Mouse (Mus musculus): Measurements from ENCODE around the gene D630003M21Rik. TPM values are rescaled to one million over a fixed set of nuclear protein-coding genes. Genes with fewer than 3 reads are reported as not detected.

Gene D630003M21Rik
- 6.4 and 9.1 TPM in 2 replicates for polyA plus RNA-seq (2014; fragmentation: Nextera tagmentation; extraction: Ambion mirVana)

DNA sequence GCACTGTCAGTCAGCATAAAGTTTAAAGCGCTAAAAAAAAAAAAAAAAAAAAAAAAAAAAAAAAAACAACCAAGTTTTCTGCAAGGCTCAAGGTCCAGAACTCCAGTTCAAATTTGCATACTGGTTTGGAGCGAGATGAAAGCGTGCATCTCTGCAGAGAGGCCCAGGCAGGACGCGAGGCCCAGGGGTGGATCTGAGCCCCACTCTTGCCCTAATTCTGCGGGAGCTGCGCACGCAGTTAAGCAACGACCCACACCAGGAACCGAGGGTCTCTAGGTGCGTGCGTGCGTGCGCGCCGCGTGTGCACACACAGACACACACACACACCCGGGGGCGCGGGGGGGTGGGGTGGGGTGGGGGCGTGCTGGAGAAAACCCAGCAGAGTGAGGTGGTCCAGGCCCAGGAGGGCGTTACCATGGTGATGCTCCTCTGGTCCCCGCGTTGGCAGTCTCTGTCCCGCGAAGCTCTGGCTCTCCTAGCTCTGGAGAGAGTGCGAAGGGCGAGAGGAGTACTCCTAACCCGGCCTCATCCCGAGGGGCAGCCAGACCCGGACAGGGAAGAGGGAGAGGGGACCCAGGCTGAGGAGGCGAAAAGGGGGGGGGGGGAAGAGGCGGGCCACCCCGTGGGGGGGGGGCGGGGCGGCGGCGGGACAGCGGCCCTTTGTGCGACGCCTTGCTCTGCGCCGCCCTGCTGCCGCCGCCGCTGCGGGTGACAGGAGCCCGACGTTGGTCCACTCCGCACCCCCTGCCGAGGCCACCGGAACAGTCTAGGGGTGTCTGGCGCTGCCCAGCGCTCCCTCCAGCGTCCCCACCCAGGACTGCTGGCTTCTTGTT is at the start of gene D630003M21Rik:
D630003M21Rik (minus strand) TSS at position 553 of the 833 bp plus-strand sequence.
- Histone ChIP-seq H3K4me2 (peak within 1 kb of the TSS; percentile 92), H3K27me3 (ENCODE audit: insufficient read depth, low read length) (no peaks in the 10 kb centered on the region), H3K4me1 (ENCODE audit: insufficient read depth) (peaks cover 19% of the 10 kb centered on the region; the same call in 1 of the 2 replicates), H3K9ac (peak within 1 kb of the TSS; percentile 52), H3K9me3 (ENCODE audit: low read depth, low read length) (no peaks in the 10 kb centered on the region), H3K36me3 (ENCODE audit: insufficient read depth) (no peaks in the 10 kb centered on the region), H3K4me3 (ENCODE audit: low read depth, low read length) (peak within 1 kb of the TSS; percentile 51), H3K27ac (ENCODE audit: low read depth) (peak within 1 kb of the TSS; percentile 65)
- TF ChIP-seq CTCF (IDR thresholded peaks at IDR 0.05; ENCODE audit: low read depth), result 0 out of 2 replicates have a peak, but pooled peaks have one; percentile 26
- ATAC-seq (ENCODE audit: insufficient read depth) (peak; percentile 78), DNase-seq (peak; percentile 75)
- under 1% methylated on average over 48 of the region's 55 CpGs for WGBS

- H3K9me3 ChIP-seq (ENCODE audit: low read depth, low read length), result no peaks in the 10 kb centered on the region
- H3K4me2 ChIP-seq, result no peak overlapping the region
- no peak for TF ChIP-seq CTCF (IDR thresholded peaks at IDR 0.05; ENCODE audit: low read depth)
- no peaks in the 10 kb centered on the region for H3K4me1 ChIP-seq (ENCODE audit: insufficient read depth)
- no peak overlapping the region for H3K27ac ChIP-seq (ENCODE audit: low read depth)
- H3K36me3 ChIP-seq (ENCODE audit: insufficient read depth), result no peaks in the 10 kb centered on the region
- 69% methylated on average over 4 of the region's 4 CpGs for WGBS
- no peaks in the 10 kb centered on the region for H3K27me3 ChIP-seq (ENCODE audit: insufficient read depth, low read length)
- DNase-seq, result no peak
- ATAC-seq (ENCODE audit: insufficient read depth), result no peak
- H3K9ac ChIP-seq, result no peak overlapping the region
- no peak overlapping the region for H3K4me3 ChIP-seq (ENCODE audit: low read depth, low read length)
These were observed 47.9 kb upstream of the D630003M21Rik start for GRCm38 (mm10) chr2:158276878-158277277.

GRCm38 (mm10) chr2:158276451-158276850 is 47.4 kb upstream of the D630003M21Rik start:
- Histone ChIP-seq H3K9ac (no peak overlapping the region), H3K27ac (ENCODE audit: low read depth) (no peak overlapping the region), H3K4me2 (no peak overlapping the region), H3K9me3 (ENCODE audit: low read depth, low read length) (no peaks in the 10 kb centered on the region), H3K27me3 (ENCODE audit: insufficient read depth, low read length) (no peaks in the 10 kb centered on the region), H3K4me3 (ENCODE audit: low read depth, low read length) (no peak overlapping the region), H3K36me3 (ENCODE audit: insufficient read depth) (no peaks in the 10 kb centered on the region), H3K4me1 (ENCODE audit: insufficient read depth) (no peaks in the 10 kb centered on the region)
- DNase-seq, result no peak
- WGBS, result 67% methylated on average over 6 of the region's 6 CpGs
- no peak for ATAC-seq (ENCODE audit: insufficient read depth)
- TF ChIP-seq CTCF (IDR thresholded peaks at IDR 0.05; ENCODE audit: low read depth), result no peak

DNA sequence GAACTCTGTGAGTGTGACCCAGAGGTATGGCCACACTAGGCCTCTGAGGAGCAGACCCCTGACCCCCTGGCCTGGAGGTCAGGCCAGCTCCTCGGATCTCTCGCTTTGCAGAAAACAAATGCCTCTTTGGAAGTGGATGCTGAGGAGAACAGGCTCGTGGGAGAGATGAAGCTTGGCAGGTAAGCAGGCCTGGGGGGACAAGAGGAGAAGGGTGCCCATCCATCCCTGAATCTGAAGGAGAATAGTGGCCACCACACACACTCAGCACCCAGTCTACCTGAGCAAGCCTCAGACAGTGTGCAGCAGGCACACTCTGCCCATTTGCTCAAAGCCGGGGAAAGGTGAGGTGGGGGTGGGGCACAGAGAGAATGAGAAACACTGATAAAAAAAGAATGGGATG is 46.8 kb upstream of the D630003M21Rik start:
- ATAC-seq (ENCODE audit: insufficient read depth) (no peak), DNase-seq (no peak)
- Histone ChIP-seq H3K4me1 (ENCODE audit: insufficient read depth) (no peaks in the 10 kb centered on the region), H3K9ac (no peak overlapping the region), H3K36me3 (ENCODE audit: insufficient read depth) (no peaks in the 10 kb centered on the region), H3K27me3 (ENCODE audit: insufficient read depth, low read length) (no peaks in the 10 kb centered on the region), H3K9me3 (ENCODE audit: low read depth, low read length) (no peaks in the 10 kb centered on the region), H3K27ac (ENCODE audit: low read depth) (no peak overlapping the region), H3K4me2 (no peak overlapping the region), H3K4me3 (ENCODE audit: low read depth, low read length) (no peak overlapping the region)
- 53% methylated on average over 4 of the region's 4 CpGs for WGBS
- TF ChIP-seq CTCF (IDR thresholded peaks at IDR 0.05; ENCODE audit: low read depth), result no peak

DNA sequence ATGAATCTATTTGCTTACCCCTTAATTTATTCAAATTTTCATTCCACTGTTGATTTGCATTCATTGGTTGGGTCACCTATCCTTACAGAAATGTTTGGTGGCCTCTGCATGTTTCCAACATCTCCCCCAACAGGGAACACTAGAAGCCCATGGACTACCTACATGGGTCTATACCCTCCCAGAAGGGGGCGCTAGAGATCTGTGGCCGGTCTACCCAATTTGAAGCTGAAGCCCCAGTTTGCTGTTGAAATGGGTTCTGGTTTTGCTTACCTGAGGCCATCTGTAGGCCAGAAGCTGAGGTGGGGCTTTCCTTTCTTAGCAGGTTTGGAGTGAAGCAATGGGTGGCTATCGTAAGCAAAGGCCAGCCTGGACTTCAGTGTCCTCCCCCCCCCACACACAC is 46.3 kb upstream of the D630003M21Rik start:
- no peak overlapping the region for H3K4me3 ChIP-seq (ENCODE audit: low read depth, low read length)
- H3K4me2 ChIP-seq, result no peak overlapping the region
- no peak overlapping the region for H3K9ac ChIP-seq
- ATAC-seq (ENCODE audit: insufficient read depth), result no peak
- no peaks in the 10 kb centered on the region for H3K9me3 ChIP-seq (ENCODE audit: low read depth, low read length)
- H3K4me1 ChIP-seq (ENCODE audit: insufficient read depth), result no peaks in the 10 kb centered on the region
- no peaks in the 10 kb centered on the region for H3K36me3 ChIP-seq (ENCODE audit: insufficient read depth)
- TF ChIP-seq CTCF (IDR thresholded peaks at IDR 0.05; ENCODE audit: low read depth), result peak; percentile 37
- no peaks in the 10 kb centered on the region for H3K27me3 ChIP-seq (ENCODE audit: insufficient read depth, low read length)
- no peak for DNase-seq
- no peak overlapping the region for H3K27ac ChIP-seq (ENCODE audit: low read depth)
- WGBS, result 92% methylated on average over 3 of the region's 3 CpGs

GRCm38 (mm10) chr2:158273646-158274045 is 44.6 kb upstream of the D630003M21Rik start:
- WGBS, result 15% methylated on average over 2 of the region's 2 CpGs
- TF ChIP-seq CTCF (IDR thresholded peaks at IDR 0.05; ENCODE audit: low read depth), result no peak
- H3K27ac ChIP-seq (ENCODE audit: low read depth), result 0 out of 2 replicates have a peak overlapping the region, but pooled peaks have one; percentile 27
- H3K4me3 ChIP-seq (ENCODE audit: low read depth, low read length), result no peak overlapping the region
- ATAC-seq (ENCODE audit: insufficient read depth) (no peak), DNase-seq (peak; percentile 21)
- no peaks in the 10 kb centered on the region for H3K36me3 ChIP-seq (ENCODE audit: insufficient read depth)
- H3K27me3 ChIP-seq (ENCODE audit: insufficient read depth, low read length), result no peaks in the 10 kb centered on the region
- no peaks in the 10 kb centered on the region for H3K4me1 ChIP-seq (ENCODE audit: insufficient read depth)
- no peaks in the 10 kb centered on the region for H3K9me3 ChIP-seq (ENCODE audit: low read depth, low read length)
- H3K9ac ChIP-seq, result no peak overlapping the region
- no peak overlapping the region for H3K4me2 ChIP-seq

GRCm38 (mm10) chr2:158270017-158270416 is 41.0 kb upstream of the D630003M21Rik start:
- Histone ChIP-seq H3K27ac (ENCODE audit: low read depth) (no peak overlapping the region), H3K9me3 (ENCODE audit: low read depth, low read length) (no peaks in the 10 kb centered on the region), H3K4me1 (ENCODE audit: insufficient read depth) (no peaks in the 10 kb centered on the region), H3K27me3 (ENCODE audit: insufficient read depth, low read length) (no peaks in the 10 kb centered on the region), H3K4me3 (ENCODE audit: low read depth, low read length) (no peak overlapping the region), H3K36me3 (ENCODE audit: insufficient read depth) (no peaks in the 10 kb centered on the region), H3K9ac (no peak overlapping the region), H3K4me2 (no peak overlapping the region)
- TF ChIP-seq CTCF (IDR thresholded peaks at IDR 0.05; ENCODE audit: low read depth), result no peak
- no peak for ATAC-seq (ENCODE audit: insufficient read depth)
- DNase-seq, result no peak
- 77% methylated on average over 8 of the region's 8 CpGs for WGBS

All from lung, embryonic 14.5 days (tissue).